Mouse (Mus musculus): ENCODE measurements at regions not wholly inside any gene's neighbourhood (a gene's known extent, or its start where the extent isn't known, plus 50 kb on each side); places are given as distances from the start of the nearest gene placed in this dataset.

DNA sequence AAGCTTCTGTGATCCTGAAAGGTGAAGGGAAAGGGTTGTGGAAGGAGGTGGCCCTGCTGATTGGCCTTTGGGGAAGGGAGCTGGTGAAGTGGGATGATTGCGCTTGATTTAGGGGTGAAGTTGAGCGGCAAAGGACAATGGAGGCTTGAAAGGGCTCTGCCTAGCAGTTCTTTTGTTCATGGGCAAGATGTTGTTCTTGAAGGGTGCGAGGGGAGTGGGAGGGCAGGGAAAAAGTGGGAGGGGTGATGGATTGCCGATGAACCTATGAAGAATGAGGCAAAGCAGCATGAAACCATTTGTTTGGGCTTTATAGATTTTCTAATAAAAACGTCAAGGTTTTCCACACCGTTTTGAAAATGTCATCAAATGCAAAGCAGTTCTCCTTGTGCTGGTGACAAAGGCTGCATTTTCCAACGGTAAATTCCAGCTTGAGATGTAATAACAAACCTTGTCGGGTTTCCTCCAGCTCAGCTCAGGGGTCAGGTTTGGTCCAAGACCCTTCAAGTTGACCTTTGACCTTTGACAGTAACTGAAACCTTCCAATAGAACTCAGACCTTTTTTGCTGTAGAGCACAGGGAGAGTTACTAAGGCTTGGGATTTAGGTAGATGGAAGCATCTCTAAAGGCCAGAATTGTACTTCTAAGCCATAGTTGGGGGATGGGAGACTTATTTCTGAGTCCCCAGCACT, 767.2 kb upstream of the Car8 start:
- DNase-seq (ENCODE audit: low read depth): no peak

DNA sequence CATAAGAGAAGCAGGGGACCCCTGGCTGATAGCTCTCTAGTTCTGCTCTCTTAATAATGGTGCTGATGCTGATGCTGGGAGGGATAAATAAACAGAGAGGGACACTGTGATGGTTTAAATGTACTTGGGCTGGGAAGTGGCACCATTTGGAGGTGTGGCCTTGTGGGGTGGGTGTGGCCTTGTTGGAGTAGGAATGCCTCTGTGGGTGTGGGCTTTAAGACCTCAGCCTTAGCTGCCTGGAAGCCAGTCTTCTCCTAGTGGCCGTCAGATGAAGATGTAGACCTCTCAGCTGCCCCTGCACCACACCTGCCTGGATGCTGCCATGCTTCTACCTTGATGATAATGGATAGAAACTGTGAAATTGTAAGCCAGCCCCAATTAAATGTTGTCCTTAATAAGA, 765.0 kb upstream of the Car8 start:
- no peak for DNase-seq (ENCODE audit: low read depth)

DNA sequence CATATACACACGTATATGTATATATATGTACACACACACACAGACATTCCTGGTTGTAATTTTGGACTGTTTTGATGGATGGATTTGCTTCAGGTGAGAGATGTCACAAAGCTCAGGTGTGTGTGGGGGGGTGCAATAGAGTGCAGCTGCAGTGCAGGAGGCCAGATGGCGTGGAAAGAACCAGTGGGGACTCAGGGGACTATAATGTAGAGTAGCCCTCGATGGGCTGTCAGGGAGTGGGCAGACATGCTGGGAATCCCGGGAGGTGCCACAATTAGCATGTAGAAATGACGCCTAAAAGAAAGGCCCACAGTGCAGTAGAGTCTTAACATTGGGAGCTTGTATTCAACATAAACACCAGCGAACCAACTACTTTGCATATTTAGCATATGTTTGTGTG, 763.5 kb upstream of the Car8 start:
- no peak for DNase-seq (ENCODE audit: low read depth)

DNA sequence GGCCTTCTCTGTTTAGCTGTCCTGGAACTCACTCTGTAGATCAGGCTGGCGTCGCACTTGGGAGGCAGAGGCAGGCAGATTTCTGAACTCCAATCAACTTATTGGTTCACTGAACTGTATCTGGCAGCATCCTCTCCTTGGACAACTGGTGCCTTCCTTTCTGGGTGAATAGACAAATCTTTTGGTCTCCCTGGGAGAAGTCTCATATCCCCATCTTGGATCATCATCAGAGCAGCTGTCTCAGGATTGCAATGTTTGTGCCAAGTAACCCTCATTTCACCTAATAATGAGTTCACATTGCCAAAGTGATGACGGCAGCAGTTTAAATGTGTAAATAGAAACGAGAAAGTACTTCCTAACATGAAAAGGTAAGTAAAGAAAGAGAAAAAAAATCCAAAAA, 759.8 kb upstream of the Car8 start:
- DNase-seq (ENCODE audit: low read depth): no peak

DNA sequence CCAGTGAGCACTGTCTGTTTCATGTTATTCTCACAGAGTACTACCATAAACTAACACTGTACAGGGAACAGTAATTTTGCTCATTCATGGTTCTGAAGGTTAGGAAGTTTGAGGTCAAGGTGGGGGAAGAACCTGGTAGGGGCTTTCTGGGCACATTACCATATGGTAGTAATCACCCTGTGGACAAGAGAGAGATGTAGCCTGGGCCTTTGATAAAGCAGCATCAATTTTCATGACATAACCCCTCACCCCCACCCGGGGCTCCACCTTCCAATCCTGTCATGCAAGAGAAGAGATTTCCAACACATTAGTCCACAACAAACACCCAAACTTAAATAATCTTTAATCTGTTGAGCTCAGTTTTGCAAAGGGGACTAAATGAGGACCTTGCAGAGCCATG, 753.3 kb upstream of the Car8 start:
- no peak for DNase-seq (ENCODE audit: low read depth)

DNA sequence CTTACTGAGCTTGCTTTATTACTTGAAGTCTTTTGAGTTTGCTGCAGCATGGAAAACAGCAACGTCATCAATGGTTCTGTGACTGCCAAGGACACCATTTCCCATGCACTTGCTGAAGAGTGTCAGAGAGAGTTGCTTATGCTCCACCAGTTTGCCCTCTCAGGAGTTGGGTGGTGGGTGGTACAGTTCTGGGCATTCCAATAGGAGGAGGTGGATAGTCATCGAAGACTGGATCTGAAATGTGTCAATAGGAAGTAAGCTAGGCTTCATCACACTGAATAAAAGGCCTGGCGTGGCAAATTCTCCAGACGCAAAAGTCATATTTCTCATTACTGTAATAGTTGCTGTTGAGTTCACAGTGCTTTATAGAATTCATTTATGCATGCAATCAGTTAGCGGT, 751.7 kb upstream of the Car8 start:
- DNase-seq (ENCODE audit: low read depth): no peak

DNA sequence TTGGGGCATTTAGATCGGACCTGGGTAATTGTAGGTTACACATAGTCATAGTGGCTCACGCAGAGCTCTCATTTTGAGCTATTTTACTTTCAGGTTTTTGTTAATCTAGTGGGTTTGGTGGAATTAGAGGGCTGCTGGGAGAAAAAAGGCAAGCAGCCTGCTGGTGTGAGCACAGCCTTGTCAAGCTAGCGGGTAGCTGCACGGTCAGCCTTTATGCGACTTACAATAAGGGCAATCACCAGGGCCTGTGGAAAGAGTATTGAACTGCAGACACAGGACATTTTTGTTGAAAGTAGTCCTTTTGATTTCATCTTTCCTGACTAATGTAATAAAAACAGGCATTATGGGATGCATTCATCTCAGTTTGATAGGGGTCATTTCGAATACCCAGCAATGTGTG, 750.8 kb upstream of the Car8 start:
- no peak for DNase-seq (ENCODE audit: low read depth)

DNA sequence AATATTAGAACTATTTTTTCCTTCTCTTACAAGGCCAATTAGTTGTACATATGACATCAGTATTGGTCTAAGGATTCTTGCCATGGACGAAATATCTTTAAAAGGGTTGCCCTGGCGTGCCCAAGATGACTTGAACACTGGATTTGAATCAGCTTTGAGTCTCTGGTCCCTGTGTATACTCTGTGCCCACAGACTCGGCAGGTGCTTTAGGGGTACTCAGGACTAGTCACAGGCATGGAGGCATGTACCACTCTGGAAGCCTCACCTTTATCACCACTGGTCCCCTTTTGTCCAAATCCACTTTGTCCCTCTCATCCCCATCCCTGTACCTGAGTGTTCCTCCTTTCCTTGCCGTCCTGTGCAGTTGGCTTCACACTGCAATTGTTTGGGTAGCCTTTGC, 750.3 kb upstream of the Car8 start:
- no peak for DNase-seq (ENCODE audit: low read depth)

DNA sequence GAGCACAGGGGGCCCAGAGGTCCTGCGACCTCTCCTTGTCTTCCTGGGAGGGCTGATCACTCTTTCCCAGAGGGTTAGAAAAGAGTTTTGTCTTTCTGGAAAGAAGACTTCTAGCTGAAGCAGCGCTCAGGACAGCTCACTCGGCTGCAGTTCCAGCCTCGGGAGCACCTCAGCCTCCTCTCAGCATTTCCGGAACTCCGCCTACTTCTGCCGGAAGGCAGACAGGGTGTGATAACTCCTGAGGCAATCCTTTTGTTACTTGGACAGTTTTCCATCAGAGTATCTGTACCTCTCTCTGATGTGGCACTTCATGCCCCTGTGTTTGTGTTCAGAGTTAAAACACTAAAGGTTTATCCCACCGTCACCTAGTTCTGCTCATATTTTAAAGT, 749.5 kb upstream of the Car8 start:
- peak; percentile 28 for DNase-seq (ENCODE audit: low read depth)

DNA sequence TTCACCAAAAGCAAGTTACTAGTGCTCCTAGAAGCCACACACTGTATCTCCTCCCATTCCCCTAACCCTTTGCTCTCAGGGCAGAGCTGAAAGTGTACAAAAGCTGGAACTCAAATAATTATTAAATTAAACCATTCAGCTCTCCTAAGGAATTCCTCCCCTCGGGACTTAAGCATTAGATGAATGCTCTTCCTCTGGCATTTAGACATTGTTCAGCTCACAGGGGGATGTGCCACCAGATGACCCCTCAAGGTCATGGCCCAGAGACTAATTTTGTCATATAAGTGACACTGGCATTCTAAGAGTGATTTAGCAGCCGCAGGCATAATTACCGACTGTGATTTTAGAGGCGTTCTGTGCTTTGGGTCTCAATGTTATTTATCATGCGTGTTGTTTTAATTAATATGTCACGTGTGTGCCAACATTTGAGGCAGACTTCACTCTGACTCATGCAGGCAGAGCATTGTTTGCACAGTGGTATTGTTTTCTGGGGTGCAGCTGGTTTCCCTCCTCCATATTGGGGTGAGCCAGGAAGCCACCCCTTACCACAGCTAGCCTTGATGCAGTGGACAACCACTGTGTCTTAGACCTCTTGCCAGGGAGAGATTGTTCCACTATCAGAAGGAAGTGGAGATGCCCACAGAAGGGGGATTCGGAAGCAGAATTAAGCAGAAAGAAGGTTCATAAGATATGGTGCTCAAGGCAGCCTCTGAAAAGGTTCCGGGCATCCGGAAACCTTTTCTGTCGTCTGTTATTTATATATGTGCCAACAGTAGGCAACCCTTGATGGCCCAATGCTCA, 748.9 kb upstream of the Car8 start:
- no peak for DNase-seq (ENCODE audit: low read depth)

DNA sequence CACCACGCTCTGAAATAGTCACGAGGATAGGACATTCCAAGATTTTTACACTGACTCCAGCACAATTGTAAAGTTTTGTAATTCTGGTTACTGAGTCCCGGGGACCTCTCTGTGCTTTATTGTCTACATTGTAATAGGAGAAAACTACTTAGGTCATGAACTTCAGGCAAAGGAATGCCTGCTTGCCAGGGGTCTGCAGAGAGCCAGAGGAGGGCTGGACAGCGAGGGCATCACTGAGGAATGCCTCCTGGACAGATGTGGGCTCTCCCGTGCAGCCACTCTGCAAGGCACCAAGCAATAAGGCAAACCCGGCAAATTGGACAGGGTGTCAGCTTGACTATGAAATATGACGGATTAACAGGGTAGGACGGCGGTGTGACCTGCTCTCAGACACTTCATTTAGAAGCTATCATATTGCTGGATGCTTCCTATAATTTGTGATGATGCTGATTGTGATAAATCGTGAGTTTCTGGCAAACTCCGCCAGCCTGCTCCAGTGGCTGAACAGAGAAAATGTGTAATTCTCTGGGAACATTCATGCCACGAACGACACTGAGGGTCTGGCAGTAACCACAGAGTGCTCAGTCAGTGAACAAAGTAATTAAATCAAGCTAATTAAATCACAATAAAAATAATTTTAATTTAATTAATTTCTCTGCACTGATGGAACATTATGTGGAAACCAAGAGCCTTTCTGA, 747.7 kb upstream of the Car8 start:
- no peak for DNase-seq (ENCODE audit: low read depth)

DNA sequence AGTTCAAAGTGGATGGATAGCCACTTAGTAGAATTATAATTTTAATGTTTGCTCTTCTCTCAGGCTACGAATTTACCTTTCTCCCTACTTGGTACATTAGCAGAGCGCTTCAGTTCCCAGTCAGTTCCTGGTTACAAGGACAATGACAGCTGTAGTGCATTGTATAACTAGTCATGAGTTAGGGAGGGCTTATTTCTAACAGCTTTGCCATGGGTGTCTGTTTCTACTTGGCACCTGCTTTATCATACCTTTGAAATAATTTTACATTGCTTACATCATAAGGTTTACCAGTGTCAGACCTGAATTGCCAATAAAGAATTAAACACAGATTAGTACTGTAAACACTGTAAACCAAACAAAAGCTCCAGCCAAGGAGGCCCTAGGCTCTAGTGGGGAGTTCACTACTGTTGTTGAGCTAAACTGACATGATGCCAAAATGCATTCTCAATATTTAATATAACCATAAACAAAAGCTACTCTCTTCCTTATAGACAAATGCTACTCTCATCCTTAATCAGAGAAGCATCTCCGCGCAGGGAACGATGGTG, 745.3 kb upstream of the Car8 start:
- no peak for DNase-seq (ENCODE audit: low read depth)

DNA sequence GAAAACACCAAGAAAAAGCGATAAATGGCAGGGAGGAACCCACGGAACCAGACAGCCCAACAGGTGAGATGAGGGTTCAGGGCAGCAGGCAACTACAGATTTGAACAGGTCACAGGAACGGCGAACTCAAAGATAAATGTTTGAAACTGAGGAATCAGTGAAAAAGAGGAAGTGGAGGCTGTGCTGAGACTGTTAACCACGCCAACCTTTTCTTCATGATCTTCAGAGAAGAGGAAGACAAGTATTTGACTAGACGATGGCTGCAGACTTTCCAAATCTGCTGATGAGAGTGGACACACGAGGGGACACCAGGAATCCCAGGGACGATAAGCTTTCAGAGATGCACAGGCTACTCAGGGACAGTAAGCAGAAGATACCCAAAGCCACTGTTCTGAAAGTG, 740.1 kb upstream of the Car8 start:
- DNase-seq (ENCODE audit: low read depth): no peak

DNA sequence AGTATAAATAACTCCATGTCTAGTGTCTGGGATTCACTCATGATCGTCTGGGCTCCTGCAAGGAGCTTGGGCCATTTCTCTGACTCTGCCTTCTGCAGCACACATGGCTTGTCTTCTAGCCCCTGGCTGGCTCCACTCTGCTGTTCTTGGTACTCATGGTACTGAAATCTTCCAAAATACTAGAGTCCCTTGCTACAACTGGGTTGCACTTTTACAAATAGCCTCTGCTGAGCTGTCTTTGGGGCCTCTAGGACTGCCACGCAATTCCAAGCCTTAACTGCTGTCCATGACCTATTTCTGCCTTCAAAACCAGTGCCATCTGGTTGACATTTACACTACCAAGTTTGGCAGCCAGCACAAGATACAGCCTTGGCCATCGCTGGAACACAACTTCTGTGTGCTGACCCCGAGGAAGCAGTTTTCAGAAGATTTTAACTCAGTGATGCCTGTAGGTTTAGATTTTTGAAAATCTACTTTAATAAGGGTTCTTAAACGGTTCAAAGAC, 731.2 kb upstream of the Car8 start:
- DNase-seq (ENCODE audit: low read depth): no peak

DNA sequence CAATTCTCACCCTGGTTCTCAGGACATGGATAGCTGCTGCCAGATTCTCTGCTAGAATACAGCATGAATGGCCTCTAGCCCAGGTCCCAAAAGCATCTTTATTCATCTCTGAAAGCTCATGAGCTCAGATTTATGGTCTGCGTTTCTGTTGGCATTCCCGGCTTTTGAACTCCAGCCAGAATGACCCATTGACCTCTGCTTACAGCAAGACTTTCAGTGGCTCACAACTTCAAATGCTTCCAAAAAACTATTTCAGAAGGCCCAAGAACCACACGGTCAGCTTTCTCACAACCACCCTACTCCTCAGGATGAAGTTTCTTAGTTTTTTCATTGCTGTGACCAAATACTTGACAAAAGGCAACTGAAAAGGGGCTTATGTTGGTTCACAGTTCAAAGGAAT, 729.9 kb upstream of the Car8 start:
- no peak for DNase-seq (ENCODE audit: low read depth)

DNA sequence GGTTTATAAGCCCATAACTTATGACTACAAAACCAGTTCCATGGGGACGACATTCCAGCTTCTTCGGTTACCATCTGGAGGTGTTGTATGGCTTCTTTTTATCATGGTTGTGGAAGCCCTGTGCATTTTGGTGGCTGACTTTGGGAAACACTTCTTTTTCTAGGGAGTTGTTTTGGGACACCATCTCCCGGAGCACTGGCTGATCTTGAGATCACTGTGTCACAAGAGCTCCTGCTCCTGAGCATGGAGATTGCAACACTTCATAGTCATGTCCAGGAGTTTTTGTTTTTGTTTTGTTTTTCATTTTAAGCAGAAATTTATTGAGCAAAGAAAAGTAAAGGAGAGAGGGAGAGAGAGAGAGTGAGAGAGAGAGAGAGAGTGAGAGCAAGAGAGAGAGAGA, 729.1 kb upstream of the Car8 start:
- no peak for DNase-seq (ENCODE audit: low read depth)

DNA sequence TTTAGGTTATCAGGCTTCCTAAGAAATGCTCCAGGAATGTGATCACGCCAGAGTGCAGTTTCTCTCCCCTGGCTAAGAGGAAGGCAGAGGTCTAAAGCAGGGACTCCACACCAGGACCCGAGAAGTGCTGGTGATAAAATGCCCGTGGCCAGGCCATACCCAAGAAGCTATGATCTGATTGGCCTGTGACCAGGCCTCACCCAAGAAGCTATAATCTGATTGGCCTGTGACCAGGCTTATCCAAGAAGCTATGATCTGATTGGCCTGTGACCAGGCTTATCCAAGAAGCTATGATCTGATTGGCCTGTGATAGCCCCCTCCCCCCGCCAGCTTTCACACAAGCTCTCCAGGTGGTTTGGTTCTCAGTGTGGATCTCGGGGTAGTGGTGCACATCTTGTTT, 726.7 kb upstream of the Car8 start:
- DNase-seq (ENCODE audit: low read depth): no peak

DNA sequence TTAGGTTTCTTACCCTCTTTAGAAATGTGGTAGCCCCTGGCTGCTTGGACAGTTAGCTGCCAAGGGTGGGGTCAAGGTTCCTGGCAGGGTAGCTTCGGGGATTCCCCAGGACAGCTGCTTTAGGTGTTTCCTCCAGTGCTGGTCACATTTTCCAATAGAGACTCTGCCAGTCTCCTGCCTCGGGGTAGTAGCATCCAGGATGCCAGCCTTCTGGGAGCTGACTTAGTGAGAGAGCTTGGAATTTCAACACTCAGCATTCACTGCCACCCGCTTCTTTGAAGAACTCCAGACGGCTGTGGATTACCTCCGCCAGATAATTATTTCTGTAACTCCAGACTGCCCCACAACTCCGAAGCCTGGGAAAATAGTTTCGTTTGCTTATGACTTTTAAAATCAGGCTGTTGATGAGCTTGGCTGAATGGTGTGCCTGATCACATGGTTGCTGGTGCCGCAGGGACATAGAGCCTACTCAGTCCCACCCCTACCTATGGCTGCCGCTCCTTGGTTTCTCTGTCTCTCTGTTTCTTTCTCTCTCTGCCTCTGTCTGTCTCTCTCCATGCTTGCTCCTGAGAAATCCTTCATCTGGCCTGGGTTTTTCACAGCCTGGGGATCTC, 724.2 kb upstream of the Car8 start:
- DNase-seq (ENCODE audit: low read depth): no peak

DNA sequence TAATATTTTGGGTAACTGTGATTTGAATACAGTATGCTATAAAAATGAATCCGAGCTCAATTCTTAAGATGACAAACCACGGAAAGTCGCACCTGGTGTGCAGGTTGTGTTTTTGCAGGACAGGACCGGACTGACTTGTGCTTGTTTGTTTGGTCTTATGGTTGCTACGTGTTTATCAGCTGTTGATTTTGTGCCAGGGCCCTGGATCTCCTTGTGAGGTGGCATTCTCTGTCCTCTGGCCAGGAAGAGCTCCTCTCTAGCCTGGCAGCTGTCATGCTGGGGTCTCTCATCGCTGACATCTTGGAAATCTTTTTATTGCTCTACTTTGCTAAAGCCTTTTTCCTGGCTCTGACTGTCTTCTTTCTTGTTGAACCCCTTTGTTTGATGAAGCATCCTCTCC, 723.0 kb upstream of the Car8 start:
- DNase-seq (ENCODE audit: low read depth): no peak

DNA sequence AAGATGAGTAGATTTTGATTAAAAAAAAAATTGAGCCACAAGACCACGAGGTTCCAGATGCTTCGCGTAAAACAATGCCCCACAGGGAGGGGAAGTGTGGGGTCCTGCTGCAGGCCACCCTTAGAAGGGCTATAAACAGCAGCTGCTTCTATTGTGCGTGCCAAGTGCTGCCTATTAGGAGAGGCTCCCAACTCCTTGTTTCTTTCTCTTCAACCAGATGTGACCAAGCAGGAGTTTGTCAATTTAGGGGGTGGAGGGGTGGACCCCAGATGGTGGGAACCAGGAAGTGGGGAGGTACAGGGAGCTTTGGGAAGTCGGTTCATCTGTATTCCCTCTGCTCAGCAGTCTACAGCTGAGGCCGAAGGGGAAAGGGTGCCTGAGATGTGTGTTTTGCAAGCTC, 718.9 kb upstream of the Car8 start:
- no peak for DNase-seq (ENCODE audit: low read depth)

DNA sequence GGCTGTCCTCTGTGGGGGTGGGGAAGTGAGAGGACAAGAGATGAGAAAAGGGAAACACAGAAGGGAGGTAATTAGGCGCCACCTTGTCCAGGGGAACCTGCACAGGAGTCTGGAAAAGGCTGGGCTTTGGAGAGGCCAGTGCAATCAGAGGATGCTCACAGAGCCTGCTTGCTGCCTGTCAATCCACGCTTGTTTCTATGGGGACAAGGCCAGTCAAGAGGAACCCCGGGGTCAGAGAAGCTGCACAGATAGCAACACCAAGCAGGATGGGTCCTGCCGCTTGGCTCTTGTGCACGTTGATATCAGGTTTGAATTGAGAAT, 718.1 kb upstream of the Car8 start:
- no peak for DNase-seq (ENCODE audit: low read depth)

DNA sequence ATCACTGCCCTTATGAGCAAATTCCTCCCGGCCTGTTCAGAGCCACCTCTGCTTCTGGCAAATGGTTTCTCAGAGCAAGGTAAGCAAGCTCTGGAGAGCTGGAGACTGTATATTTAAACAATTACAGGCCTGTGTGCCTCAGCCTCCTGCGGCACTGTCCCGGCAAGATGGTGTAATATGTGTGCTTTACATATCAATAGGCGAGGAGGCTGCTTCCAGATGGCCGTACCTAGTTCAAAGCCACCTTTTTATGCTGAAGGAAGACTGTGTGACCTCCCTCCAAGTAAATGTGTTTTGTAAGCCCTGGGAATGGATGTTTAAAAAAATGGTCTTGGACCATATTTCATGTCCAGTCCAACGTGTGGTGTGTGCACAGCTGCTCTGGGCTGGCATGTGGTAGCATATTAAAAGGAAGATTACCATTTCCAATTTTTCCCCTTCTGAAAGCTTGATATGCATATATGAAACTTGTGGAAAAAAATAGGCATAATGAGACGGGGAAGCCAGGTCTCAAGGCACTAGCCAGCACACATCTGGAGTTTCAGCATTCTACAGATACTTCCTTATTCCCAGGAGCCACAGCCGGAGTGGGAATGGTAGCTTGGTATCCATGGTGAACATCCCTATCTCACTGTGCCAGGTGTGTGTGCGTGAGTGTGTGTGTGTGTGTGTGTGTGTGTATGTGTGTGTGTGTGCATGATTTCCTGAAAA, 717.6 kb upstream of the Car8 start:
- no peak for DNase-seq (ENCODE audit: low read depth)

Measured in induced T-regulatory cell, adult 2 months (primary cell).